Mouse (Mus musculus) stomach, embryonic 15.5 days (tissue): ENCODE data around the gene Nfia. TPM values are rescaled to one million over a fixed set of nuclear protein-coding genes. Genes with fewer than 3 reads are reported as not detected.

Source experiments
- ATAC-seq: fragments of 200-750 bp; cut with Nextera tagmentation; 2 replicates; pipeline ENCODE4 v1.8.0; 2017; ENCODE audit warnings: low read depth, moderate number of reproducible peaks, moderate TSS enrichment; ENCODE audit not compliant: insufficient read depth, low FRiP score
- H3K27ac ChIP-seq: fragments of 300-500 bp; sonication (generic); 2 replicates; pipeline ENCODE4 v1.5.1; 2015; ENCODE audit warnings: mild to moderate bottlenecking, inconsistent platforms
- H3K27me3 ChIP-seq: fragments of 300-500 bp; sonication (generic); replicated peaks from 2 replicates; pipeline ENCODE4 v1.6.1; 2015; ENCODE audit warnings: inconsistent platforms
- H3K36me3 ChIP-seq: fragments of 300-500 bp; sonication (generic); 2 replicates; pipeline ENCODE4 v1.6.1; 2015; ENCODE audit warnings: inconsistent platforms
- H3K4me1 ChIP-seq: fragments of 300-500 bp; sonication (generic); 2 replicates; pipeline ENCODE4 v1.6.1; 2015; ENCODE audit warnings: inconsistent platforms
- H3K4me2 ChIP-seq: fragments of 300-500 bp; sonication (generic); 2 replicates; pipeline ENCODE4 v1.6.1; 2015; ENCODE audit warnings: mild to moderate bottlenecking, inconsistent platforms
- H3K4me3 ChIP-seq: fragments of 300-500 bp; sonication (generic); replicated peaks from 2 replicates; pipeline ENCODE4 v1.5.1; 2015; ENCODE audit warnings: inconsistent platforms
- H3K9ac ChIP-seq: fragments of 300-500 bp; sonication (generic); 2 replicates; pipeline ENCODE4 v1.6.1; 2015; ENCODE audit warnings: inconsistent platforms
- H3K9me3 ChIP-seq: fragments of 300-500 bp; sonication (generic); 2 replicates; pipeline ENCODE4 v1.6.1; 2016; ENCODE audit warnings: inconsistent platforms
- WGBS: fragments of 180-500 bp; shearing (Covaris S2); methylation state at CpG from one replicate; pipeline ENCODE4 v1.1.7; 2015; 5-methylcytosine and 5-hydroxymethylcytosine counted together
- polyA plus RNA-seq: library from polyadenylated mRNA; unstranded; fragments of >200 nt; fragmentation: Nextera tagmentation; extraction: Ambion mirVana; gene quantifications from 2 replicates; pipeline ENCODE4 v1.2.1, GENCODE M21; 2015

Nfia gene
- polyA plus RNA-seq, 1 experiment from 2014 or later, result 45.5 TPM

DNA sequence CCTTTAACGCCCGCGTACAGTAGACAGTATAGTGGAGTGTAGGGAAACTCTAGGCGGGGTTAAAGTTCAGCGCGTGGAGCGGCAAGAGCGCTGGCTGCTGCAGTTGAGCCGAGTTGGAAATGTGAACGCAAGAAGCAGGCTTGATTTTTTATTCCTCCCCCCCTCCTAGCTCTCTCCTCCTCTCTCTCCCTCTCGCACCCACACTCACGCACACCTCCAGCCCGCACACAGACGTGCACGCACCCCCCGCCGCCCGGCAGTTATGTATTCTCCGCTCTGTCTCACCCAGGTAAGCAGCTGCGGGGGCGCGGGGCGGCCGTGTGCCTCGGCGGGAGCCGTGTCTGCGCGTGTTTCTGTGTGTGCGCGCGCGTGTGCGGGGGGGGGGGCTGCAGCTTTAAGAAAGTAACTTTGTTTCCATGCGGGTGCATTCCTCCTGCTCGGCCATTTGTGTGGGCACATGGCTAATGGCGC, 5.2 kb downstream of the Nfia start, which contains the start of gene E130114P18Rik:
Gene E130114P18Rik, minus strand, starts transcription at position 373 of the 471 bp plus-strand sequence.
- Histone ChIP-seq H3K9ac (peak within 1 kb of the TSS; percentile 97), H3K4me3 (peak within 1 kb of the TSS; percentile 86), H3K9me3 (no peaks in the 10 kb centered on the region), H3K36me3 (0 out of 2 replicates have a peak, but pooled peaks cover under 1% of the 10 kb centered on the region), H3K27me3 (no peaks in the 10 kb centered on the region), H3K4me1 (peaks cover 10% of the 10 kb centered on the region; the same call in 1 of the 2 replicates), H3K4me2 (peak within 1 kb of the TSS; percentile 63), H3K27ac (peak within 1 kb of the TSS; percentile 96)
- peak; percentile 71 for ATAC-seq
- WGBS, result under 1% methylated on average over 37 of the region's 37 CpGs

GRCm38 (mm10) chr4:97778211-97779002, 5.9 kb downstream of the Nfia start:
- ATAC-seq, result no peak
- peak overlapping the region; percentile 96 for H3K27ac ChIP-seq
- H3K4me1 ChIP-seq, result peaks cover 10% of the 10 kb centered on the region; the same call in 1 of the 2 replicates
- H3K27me3 ChIP-seq, result no peaks in the 10 kb centered on the region
- H3K9ac ChIP-seq, result peak overlapping the region; percentile 97
- H3K4me2 ChIP-seq, result peak overlapping the region; percentile 63
- peak overlapping the region; percentile 86 for H3K4me3 ChIP-seq
- under 1% methylated on average over 78 of the region's 94 CpGs for WGBS
- H3K36me3 ChIP-seq, result peaks cover 7% of the 10 kb centered on the region; the same call in 1 of the 2 replicates
- no peaks in the 10 kb centered on the region for H3K9me3 ChIP-seq

- no peak for ATAC-seq
- Histone ChIP-seq H3K4me2 (peak overlapping the region; percentile 63), H3K27ac (peak overlapping the region; percentile 96), H3K4me1 (peaks cover 10% of the 10 kb centered on the region; the same call in 1 of the 2 replicates), H3K9ac (peak overlapping the region; percentile 97), H3K9me3 (no peaks in the 10 kb centered on the region), H3K27me3 (no peaks in the 10 kb centered on the region), H3K4me3 (peak overlapping the region; percentile 86), H3K36me3 (peaks cover 11% of the 10 kb centered on the region; the same call in 1 of the 2 replicates)
- WGBS, result 19% methylated on average over 18 of the region's 18 CpGs
Measured at GRCm38 (mm10) chr4:97779003-97779930, 6.7 kb downstream of the Nfia start.

GRCm38 (mm10) chr4:97780024-97780423, 7.5 kb downstream of the Nfia start:
- no peaks in the 10 kb centered on the region for H3K27me3 ChIP-seq
- H3K9me3 ChIP-seq, result no peaks in the 10 kb centered on the region
- 41% methylated on average over 7 of the region's 7 CpGs for WGBS
- H3K9ac ChIP-seq, result no peak overlapping the region
- peaks cover 4% of the 10 kb centered on the region; the same call in 1 of the 2 replicates for H3K4me1 ChIP-seq
- ATAC-seq, result no peak
- peak overlapping the region; percentile 63 for H3K4me2 ChIP-seq
- H3K4me3 ChIP-seq, result peak overlapping the region; percentile 86
- H3K36me3 ChIP-seq, result peaks cover 13% of the 10 kb centered on the region; the same call in 1 of the 2 replicates
- no peak overlapping the region for H3K27ac ChIP-seq

GRCm38 (mm10) chr4:97780666-97781435, 8.3 kb downstream of the Nfia start:
- 64% methylated on average over 7 of the region's 7 CpGs for WGBS
- no peak for ATAC-seq
- Histone ChIP-seq H3K36me3 (peaks cover 13% of the 10 kb centered on the region; the same call in 1 of the 2 replicates), H3K9ac (no peak overlapping the region), H3K4me3 (no peak overlapping the region), H3K4me2 (peak overlapping the region; percentile 23), H3K27me3 (no peaks in the 10 kb centered on the region), H3K9me3 (no peaks in the 10 kb centered on the region), H3K4me1 (0 out of 2 replicates have a peak, but pooled peaks cover 4% of the 10 kb centered on the region), H3K27ac (no peak overlapping the region)

DNA sequence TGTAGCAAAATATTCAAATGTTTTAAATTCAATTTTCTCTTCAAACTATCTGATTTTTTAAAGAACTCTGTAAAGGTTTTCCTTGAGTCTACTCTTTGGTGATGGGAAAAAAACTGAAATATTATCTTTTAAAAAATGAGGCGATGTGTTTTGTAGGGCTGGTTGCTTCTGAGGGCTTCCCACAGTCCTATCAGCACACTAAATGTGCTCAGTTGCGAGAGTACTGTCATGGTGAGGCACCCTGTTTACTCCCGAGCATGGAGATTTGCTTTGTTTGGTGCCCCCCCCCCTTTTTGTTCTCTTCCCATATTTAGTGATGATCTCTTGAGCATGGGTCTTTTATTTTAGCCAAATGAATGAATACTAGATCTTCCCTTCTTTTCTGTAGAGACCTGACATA, 9.5 kb downstream of the Nfia start:
- H3K4me2 ChIP-seq, result no peak overlapping the region
- no peak overlapping the region for H3K4me3 ChIP-seq
- no peak overlapping the region for H3K9ac ChIP-seq
- no peak for ATAC-seq
- H3K36me3 ChIP-seq, result peaks cover 13% of the 10 kb centered on the region; the same call in 1 of the 2 replicates
- no peaks in the 10 kb centered on the region for H3K27me3 ChIP-seq
- H3K9me3 ChIP-seq, result no peaks in the 10 kb centered on the region
- no peaks in the 10 kb centered on the region for H3K4me1 ChIP-seq
- H3K27ac ChIP-seq, result no peak overlapping the region
- WGBS, result 96% methylated on average over 3 of the region's 3 CpGs

DNA sequence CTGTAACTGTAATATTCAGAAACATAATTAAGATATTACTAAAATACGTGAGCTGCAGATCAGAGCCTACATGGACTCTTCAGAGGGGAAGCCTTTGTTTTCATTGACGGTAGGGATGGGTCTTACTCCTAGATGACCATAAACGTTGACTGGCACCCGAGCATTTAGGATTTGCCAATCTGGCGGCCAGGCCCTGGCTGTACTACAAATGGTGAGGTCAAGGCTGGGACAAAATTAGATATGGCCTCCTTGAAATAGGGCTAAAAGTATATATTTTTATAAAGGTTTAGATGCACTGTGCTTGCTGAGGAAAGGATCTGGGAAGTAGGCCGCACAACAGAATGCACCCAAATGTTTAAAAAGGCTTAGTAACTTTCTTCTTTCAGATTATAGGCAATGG, 10.0 kb downstream of the Nfia start:
- H3K4me3 ChIP-seq, result no peak overlapping the region
- no peaks in the 10 kb centered on the region for H3K9me3 ChIP-seq
- 94% methylated on average over 6 of the region's 6 CpGs for WGBS
- H3K27ac ChIP-seq, result no peak overlapping the region
- 0 out of 2 replicates have a peak, but pooled peaks cover 2% of the 10 kb centered on the region for H3K4me1 ChIP-seq
- ATAC-seq, result no peak
- H3K9ac ChIP-seq, result no peak overlapping the region
- H3K4me2 ChIP-seq, result no peak overlapping the region
- H3K27me3 ChIP-seq, result no peaks in the 10 kb centered on the region
- H3K36me3 ChIP-seq, result peaks cover 13% of the 10 kb centered on the region; the same call in 1 of the 2 replicates

DNA sequence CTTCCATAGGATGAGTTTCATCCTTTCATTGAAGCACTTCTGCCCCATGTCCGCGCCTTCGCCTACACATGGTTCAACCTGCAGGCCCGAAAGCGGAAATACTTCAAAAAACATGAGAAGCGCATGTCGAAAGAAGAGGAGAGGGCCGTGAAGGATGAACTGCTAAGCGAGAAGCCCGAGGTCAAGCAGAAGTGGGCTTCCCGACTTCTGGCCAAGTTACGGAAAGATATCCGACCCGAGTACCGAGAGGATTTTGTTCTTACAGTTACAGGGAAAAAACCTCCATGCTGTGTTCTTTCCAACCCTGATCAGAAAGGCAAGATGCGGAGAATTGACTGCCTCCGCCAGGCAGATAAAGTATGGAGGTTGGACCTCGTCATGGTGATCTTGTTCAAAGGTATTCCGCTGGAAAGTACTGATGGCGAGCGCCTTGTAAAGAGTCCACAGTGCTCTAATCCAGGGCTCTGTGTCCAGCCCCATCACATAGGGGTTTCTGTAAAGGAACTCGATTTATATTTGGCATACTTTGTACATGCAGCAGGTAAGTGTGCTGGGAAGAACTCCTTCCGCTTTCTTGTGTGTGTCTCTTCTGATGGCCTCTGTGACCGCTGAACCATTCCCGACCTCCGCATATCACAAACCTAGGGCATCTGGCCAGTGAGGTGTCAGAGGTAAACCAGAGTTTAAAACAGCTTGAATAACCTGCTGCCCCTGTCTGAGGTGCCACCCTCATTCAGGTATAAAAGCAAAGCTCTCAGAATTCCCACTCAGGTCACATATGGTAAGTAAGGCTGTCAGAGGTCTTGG, 10.7 kb downstream of the Nfia start:
- H3K36me3 ChIP-seq, result peaks cover 13% of the 10 kb centered on the region; the same call in 1 of the 2 replicates
- H3K27me3 ChIP-seq, result no peaks in the 10 kb centered on the region
- H3K4me3 ChIP-seq, result no peak overlapping the region
- no peak overlapping the region for H3K27ac ChIP-seq
- no peaks in the 10 kb centered on the region for H3K9me3 ChIP-seq
- H3K9ac ChIP-seq, result no peak overlapping the region
- 93% methylated on average over 26 of the region's 26 CpGs for WGBS
- H3K4me2 ChIP-seq, result no peak overlapping the region
- 0 out of 2 replicates have a peak, but pooled peaks cover 4% of the 10 kb centered on the region for H3K4me1 ChIP-seq
- no peak for ATAC-seq

- 78% methylated on average over 11 of the region's 11 CpGs for WGBS
- Histone ChIP-seq H3K4me3 (no peak overlapping the region), H3K36me3 (peaks cover 13% of the 10 kb centered on the region; the same call in 1 of the 2 replicates), H3K9me3 (no peaks in the 10 kb centered on the region), H3K4me1 (0 out of 2 replicates have a peak, but pooled peaks cover 4% of the 10 kb centered on the region), H3K9ac (no peak overlapping the region), H3K27ac (no peak overlapping the region), H3K27me3 (no peaks in the 10 kb centered on the region), H3K4me2 (no peak overlapping the region)
- ATAC-seq, result no peak
Measured at GRCm38 (mm10) chr4:97784236-97784635, 11.7 kb downstream of the Nfia start.

- no peak overlapping the region for H3K4me3 ChIP-seq
- 82% methylated on average over 8 of the region's 8 CpGs for WGBS
- no peak overlapping the region for H3K27ac ChIP-seq
- no peak overlapping the region for H3K9ac ChIP-seq
- H3K4me1 ChIP-seq, result 0 out of 2 replicates have a peak, but pooled peaks cover 4% of the 10 kb centered on the region
- H3K4me2 ChIP-seq, result no peak overlapping the region
- ATAC-seq, result no peak
- peaks cover 13% of the 10 kb centered on the region; the same call in 1 of the 2 replicates for H3K36me3 ChIP-seq
- H3K27me3 ChIP-seq, result no peaks in the 10 kb centered on the region
- no peaks in the 10 kb centered on the region for H3K9me3 ChIP-seq
Measured at GRCm38 (mm10) chr4:97785547-97786271, 13.2 kb downstream of the Nfia start.
